Mouse (Mus musculus): ENCODE data around the gene Dspp. TPM values are rescaled to one million over a fixed set of nuclear protein-coding genes. Genes with fewer than 3 reads are reported as not detected.

Dspp gene
- total RNA-seq (2015; ENCODE audit: low replicate concordance) = not detected in 2 replicates
- total RNA-seq (2017; ENCODE audit: low replicate concordance) = not detected in 2 replicates

GRCm38 (mm10) chr5:104170412-104170811 is at the start of gene Dspp:
TSS of gene Dspp (plus strand) at chr5:104170712.
- no peak for ATAC-seq (replicated peaks; ENCODE audit: low FRiP score, poor library complexity, severe bottlenecking)

GRCm38 (mm10) chr5:104124016-104124658 is 46.4 kb upstream of the Dspp start:
- ATAC-seq (replicated peaks; ENCODE audit: low FRiP score, poor library complexity, severe bottlenecking) = no peak

GRCm38 (mm10) chr5:104126561-104127320 is 43.8 kb upstream of the Dspp start:
- ATAC-seq (replicated peaks; ENCODE audit: low FRiP score, poor library complexity, severe bottlenecking) = no peak

GRCm38 (mm10) chr5:104127351-104127750 is 43.2 kb upstream of the Dspp start:
- ATAC-seq (replicated peaks; ENCODE audit: low FRiP score, poor library complexity, severe bottlenecking) = no peak

GRCm38 (mm10) chr5:104128281-104129031 is 42.1 kb upstream of the Dspp start:
- ATAC-seq (replicated peaks; ENCODE audit: low FRiP score, poor library complexity, severe bottlenecking) = no peak

GRCm38 (mm10) chr5:104130891-104131290 is 39.6 kb upstream of the Dspp start:
- ATAC-seq (replicated peaks; ENCODE audit: low FRiP score, poor library complexity, severe bottlenecking) = no peak

- no peak for ATAC-seq (replicated peaks; ENCODE audit: low FRiP score, poor library complexity, severe bottlenecking)
These were observed 39.0 kb upstream of the Dspp start for GRCm38 (mm10) chr5:104131544-104131943.

GRCm38 (mm10) chr5:104133752-104134151 is 36.8 kb upstream of the Dspp start:
- ATAC-seq (replicated peaks; ENCODE audit: low FRiP score, poor library complexity, severe bottlenecking) = no peak

- no peak for ATAC-seq (replicated peaks; ENCODE audit: low FRiP score, poor library complexity, severe bottlenecking)
These were observed 32.5 kb upstream of the Dspp start for GRCm38 (mm10) chr5:104137920-104138541.

- ATAC-seq (replicated peaks; ENCODE audit: low FRiP score, poor library complexity, severe bottlenecking) = no peak
These were observed 29.4 kb upstream of the Dspp start for GRCm38 (mm10) chr5:104141067-104141466.

- ATAC-seq (replicated peaks; ENCODE audit: low FRiP score, poor library complexity, severe bottlenecking) = no peak
These were observed 26.5 kb upstream of the Dspp start for GRCm38 (mm10) chr5:104144057-104144456.

- ATAC-seq (replicated peaks; ENCODE audit: low FRiP score, poor library complexity, severe bottlenecking) = no peak
These were observed 21.2 kb upstream of the Dspp start for GRCm38 (mm10) chr5:104149349-104149748.

GRCm38 (mm10) chr5:104150196-104150595 is 20.3 kb upstream of the Dspp start:
- ATAC-seq (replicated peaks; ENCODE audit: low FRiP score, poor library complexity, severe bottlenecking) = no peak

GRCm38 (mm10) chr5:104157701-104158100 is 12.8 kb upstream of the Dspp start:
- no peak for ATAC-seq (replicated peaks; ENCODE audit: low FRiP score, poor library complexity, severe bottlenecking)

GRCm38 (mm10) chr5:104158332-104159052 is 12.0 kb upstream of the Dspp start:
- ATAC-seq (replicated peaks; ENCODE audit: low FRiP score, poor library complexity, severe bottlenecking) = no peak

- ATAC-seq (replicated peaks; ENCODE audit: low FRiP score, poor library complexity, severe bottlenecking) = no peak
These were observed 9.9 kb upstream of the Dspp start for GRCm38 (mm10) chr5:104160581-104160980.

- no peak for ATAC-seq (replicated peaks; ENCODE audit: low FRiP score, poor library complexity, severe bottlenecking)
These were observed 9.1 kb upstream of the Dspp start for GRCm38 (mm10) chr5:104161390-104161789.

GRCm38 (mm10) chr5:104163536-104163935 is 7.0 kb upstream of the Dspp start:
- ATAC-seq (replicated peaks; ENCODE audit: low FRiP score, poor library complexity, severe bottlenecking) = no peak

GRCm38 (mm10) chr5:104173094-104173493 is 2.6 kb downstream of the Dspp start:
- no peak for ATAC-seq (replicated peaks; ENCODE audit: low FRiP score, poor library complexity, severe bottlenecking)

GRCm38 (mm10) chr5:104183743-104184142 is 13.2 kb downstream of the Dspp start:
- no peak for ATAC-seq (replicated peaks; ENCODE audit: low FRiP score, poor library complexity, severe bottlenecking)
